Mouse (Mus musculus): Measurements from ENCODE around the gene Ghrl.

DNA sequence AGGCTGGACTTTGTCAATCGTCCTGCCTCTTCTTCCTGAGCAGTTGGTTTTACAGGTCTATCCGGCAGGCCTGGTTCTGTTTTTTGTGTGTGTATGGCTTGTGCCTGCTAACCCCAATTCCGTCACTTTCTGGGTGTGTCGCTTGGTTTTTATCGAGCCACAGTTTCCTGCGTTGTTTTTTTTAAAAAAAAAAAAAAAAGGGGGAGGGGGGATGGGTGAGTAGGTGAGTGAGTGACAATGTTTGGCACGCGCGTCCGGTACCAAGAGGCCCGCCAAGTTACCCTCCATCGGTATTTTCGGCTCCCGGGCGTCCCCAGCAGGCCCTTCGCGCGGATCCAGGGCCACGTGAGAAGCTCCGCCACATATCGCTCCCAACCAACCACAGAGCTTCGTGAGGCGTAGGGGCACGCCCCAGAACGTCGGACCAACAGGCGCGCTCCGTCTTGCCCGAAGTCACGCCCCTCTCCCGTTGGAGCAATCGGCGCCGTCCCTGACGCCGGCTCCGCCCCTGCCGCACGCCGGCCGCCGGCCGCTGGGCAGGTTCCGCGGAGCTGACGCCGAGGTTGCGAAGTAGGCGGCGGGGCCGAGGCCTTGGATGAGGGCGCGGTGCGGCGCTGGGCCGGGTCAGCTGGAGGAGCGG lies 23.0 kb downstream of the Ghrl start, which contains the start of gene Tatdn2:
- TF ChIP-seq CTCF (IDR thresholded peaks at IDR 0.05; ENCODE audit: borderline replicate concordance, control insufficient read depth, extremely low read depth, insufficient read depth, low read length, poor library complexity): peak; percentile 74; the same call in 1 of the 2 replicates
- peak; percentile 98 for TF ChIP-seq POLR2A (IDR thresholded peaks at IDR 0.05; ENCODE audit: control insufficient read depth, extremely low read depth, insufficient read depth, low read length, poor library complexity)
